Mouse (Mus musculus): Measurements from ENCODE around the gene Cfap54. TPM values are rescaled to one million over a fixed set of nuclear protein-coding genes. Genes with fewer than 3 reads are reported as not detected.

Cfap54 gene
- polyA plus RNA-seq, 1 experiment from 2014 or later, result 0.42 TPM

GRCm38 (mm10) chr10:93091928-93092327 is 10.5 kb upstream of the Cfap54 start:
- H3K27me3 ChIP-seq (replicated peaks; ENCODE audit: low read depth, poor library complexity, severe bottlenecking), result no peaks in the 10 kb centered on the region
- WGBS, result 92% methylated on average over 2 of the region's 2 CpGs
- H3K4me3 ChIP-seq, result no peak overlapping the region
- H3K36me3 ChIP-seq (replicated peaks), result no peaks in the 10 kb centered on the region
- H3K27ac ChIP-seq (replicated peaks), result no peak overlapping the region
- DNase-seq (ENCODE audit: low spot score), result no peak
- no peaks in the 10 kb centered on the region for H3K9me3 ChIP-seq
- H3K4me1 ChIP-seq, result no peaks in the 10 kb centered on the region

- H3K36me3 ChIP-seq (replicated peaks), result no peaks in the 10 kb centered on the region
- H3K9me3 ChIP-seq, result no peaks in the 10 kb centered on the region
- H3K27ac ChIP-seq (replicated peaks), result no peak overlapping the region
- no peaks in the 10 kb centered on the region for H3K27me3 ChIP-seq (replicated peaks; ENCODE audit: low read depth, poor library complexity, severe bottlenecking)
- DNase-seq (ENCODE audit: low spot score), result no peak
- H3K4me3 ChIP-seq, result no peak overlapping the region
- H3K4me1 ChIP-seq, result no peaks in the 10 kb centered on the region
- WGBS, result 77% methylated on average over 6 of the region's 6 CpGs
Measured at GRCm38 (mm10) chr10:93090241-93090640, 8.8 kb upstream of the Cfap54 start.

- H3K27me3 ChIP-seq (replicated peaks; ENCODE audit: low read depth, poor library complexity, severe bottlenecking), result peaks cover 8% of the 10 kb centered on the region; the same call in 1 of the 2 replicates
- no peak overlapping the region for H3K27ac ChIP-seq (replicated peaks)
- WGBS, result 71% methylated on average over 11 of the region's 11 CpGs
- H3K36me3 ChIP-seq (replicated peaks), result no peaks in the 10 kb centered on the region
- DNase-seq (ENCODE audit: low spot score), result no peak
- no peaks in the 10 kb centered on the region for H3K9me3 ChIP-seq
- no peak overlapping the region for H3K4me3 ChIP-seq
- peaks cover 3% of the 10 kb centered on the region; the same call in 1 of the 2 replicates for H3K4me1 ChIP-seq
Measured at GRCm38 (mm10) chr10:93088396-93089048, 7.1 kb upstream of the Cfap54 start.

- Histone ChIP-seq H3K4me3 (no peak overlapping the region), H3K9me3 (no peaks in the 10 kb centered on the region), H3K36me3 (replicated peaks) (no peaks in the 10 kb centered on the region), H3K4me1 (peaks cover 11% of the 10 kb centered on the region; the same call in 1 of the 2 replicates), H3K27me3 (replicated peaks; ENCODE audit: low read depth, poor library complexity, severe bottlenecking) (peaks cover 8% of the 10 kb centered on the region; the same call in 1 of the 2 replicates), H3K27ac (replicated peaks) (no peak overlapping the region)
- 88% methylated on average over 7 of the region's 7 CpGs for WGBS
- DNase-seq (ENCODE audit: low spot score), result no peak
Measured at GRCm38 (mm10) chr10:93087504-93087903, 6.1 kb upstream of the Cfap54 start.

- H3K4me3 ChIP-seq, result no peak overlapping the region
- H3K4me1 ChIP-seq, result peaks cover 19% of the 10 kb centered on the region
- H3K36me3 ChIP-seq (replicated peaks), result no peaks in the 10 kb centered on the region
- no peak overlapping the region for H3K27ac ChIP-seq (replicated peaks)
- no peak for DNase-seq (ENCODE audit: low spot score)
- 55% methylated on average over 8 of the region's 8 CpGs for WGBS
- no peaks in the 10 kb centered on the region for H3K9me3 ChIP-seq
- H3K27me3 ChIP-seq (replicated peaks; ENCODE audit: low read depth, poor library complexity, severe bottlenecking), result peaks cover 8% of the 10 kb centered on the region; the same call in 1 of the 2 replicates
Measured at GRCm38 (mm10) chr10:93083963-93084340, 2.5 kb upstream of the Cfap54 start.

DNA sequence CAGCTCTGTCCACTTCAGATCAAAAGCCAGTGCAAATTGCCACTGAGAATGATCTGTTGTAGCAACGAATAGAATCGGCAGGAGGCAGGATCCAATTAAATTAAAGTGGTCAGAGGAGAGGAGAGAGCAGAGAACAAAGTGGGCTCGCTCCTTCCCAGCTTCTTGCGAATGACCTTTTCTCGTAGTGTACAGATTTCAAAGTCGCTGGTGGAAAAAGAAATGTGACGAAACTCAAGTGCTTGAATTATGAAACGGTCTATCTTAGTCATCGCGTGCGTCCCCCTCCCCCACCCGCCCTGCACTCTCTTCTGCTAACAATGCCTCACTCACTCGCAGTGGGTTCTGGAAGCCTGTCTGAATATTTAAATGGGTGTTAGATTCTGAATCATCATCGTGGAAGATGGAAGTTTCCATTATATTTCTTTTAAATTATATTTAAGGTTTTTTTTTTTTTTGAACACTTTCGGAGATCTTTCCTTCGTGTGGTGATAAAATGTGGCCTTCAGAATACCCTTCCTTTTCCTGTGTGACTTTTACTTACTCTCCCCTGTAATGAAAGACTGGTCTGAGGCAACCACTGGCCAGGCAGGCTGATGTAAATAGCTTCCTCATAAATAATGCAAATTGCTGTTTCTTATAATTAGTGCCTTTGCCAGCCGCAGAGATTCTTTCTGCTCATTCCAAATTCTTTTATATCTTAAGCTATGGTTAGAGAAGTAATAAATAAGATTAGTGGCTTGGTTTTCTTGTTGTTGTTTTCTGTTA is 2.0 kb upstream of the Cfap54 start:
- Histone ChIP-seq H3K9me3 (no peaks in the 10 kb centered on the region), H3K27ac (replicated peaks) (no peak overlapping the region; the same call in 1 of the 2 replicates), H3K4me3 (peak overlapping the region; percentile 47), H3K27me3 (replicated peaks; ENCODE audit: low read depth, poor library complexity, severe bottlenecking) (peaks cover 8% of the 10 kb centered on the region; the same call in 1 of the 2 replicates), H3K36me3 (replicated peaks) (no peaks in the 10 kb centered on the region), H3K4me1 (peaks cover 19% of the 10 kb centered on the region)
- DNase-seq (ENCODE audit: low spot score), result peak; percentile 34
- WGBS, result 8% methylated on average over 17 of the region's 17 CpGs

DNA sequence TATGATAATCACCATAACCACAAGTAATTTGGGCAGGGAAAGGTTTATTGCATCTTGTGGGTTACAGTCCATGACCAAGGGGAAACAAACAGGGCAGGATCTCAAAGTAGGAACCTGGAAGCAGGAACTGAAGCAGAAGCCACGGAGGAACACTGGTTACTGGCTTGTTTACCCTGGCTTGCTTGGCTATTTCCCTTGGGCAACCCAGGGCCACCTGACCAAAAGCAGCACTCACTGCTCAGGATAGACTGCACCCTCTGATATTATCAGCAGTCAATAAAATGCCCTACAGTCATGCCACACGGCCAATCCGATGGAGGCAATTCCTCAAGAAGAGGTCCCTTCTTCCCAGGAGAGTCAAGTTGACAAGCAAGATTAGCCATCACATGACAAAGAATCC is 1.9 kb downstream of the Cfap54 start:
- no peak for DNase-seq (ENCODE audit: low spot score)
- H3K27ac ChIP-seq (replicated peaks), result no peak overlapping the region
- 91% methylated on average over 3 of the region's 3 CpGs for WGBS
- H3K9me3 ChIP-seq, result no peaks in the 10 kb centered on the region
- H3K4me1 ChIP-seq, result peaks cover 33% of the 10 kb centered on the region
- peaks cover 5% of the 10 kb centered on the region; the same call in 1 of the 2 replicates for H3K27me3 ChIP-seq (replicated peaks; ENCODE audit: low read depth, poor library complexity, severe bottlenecking)
- no peak overlapping the region for H3K4me3 ChIP-seq
- no peaks in the 10 kb centered on the region for H3K36me3 ChIP-seq (replicated peaks)

GRCm38 (mm10) chr10:93077935-93078479 is 3.4 kb downstream of the Cfap54 start:
- H3K27ac ChIP-seq (replicated peaks), result peak overlapping the region; percentile 59
- no peak for DNase-seq (ENCODE audit: low spot score)
- no peak overlapping the region for H3K4me3 ChIP-seq
- WGBS, result 73% methylated on average over 11 of the region's 11 CpGs
- H3K9me3 ChIP-seq, result no peaks in the 10 kb centered on the region
- H3K4me1 ChIP-seq, result peaks cover 27% of the 10 kb centered on the region
- no peaks in the 10 kb centered on the region for H3K27me3 ChIP-seq (replicated peaks; ENCODE audit: low read depth, poor library complexity, severe bottlenecking)
- no peaks in the 10 kb centered on the region for H3K36me3 ChIP-seq (replicated peaks)

DNA sequence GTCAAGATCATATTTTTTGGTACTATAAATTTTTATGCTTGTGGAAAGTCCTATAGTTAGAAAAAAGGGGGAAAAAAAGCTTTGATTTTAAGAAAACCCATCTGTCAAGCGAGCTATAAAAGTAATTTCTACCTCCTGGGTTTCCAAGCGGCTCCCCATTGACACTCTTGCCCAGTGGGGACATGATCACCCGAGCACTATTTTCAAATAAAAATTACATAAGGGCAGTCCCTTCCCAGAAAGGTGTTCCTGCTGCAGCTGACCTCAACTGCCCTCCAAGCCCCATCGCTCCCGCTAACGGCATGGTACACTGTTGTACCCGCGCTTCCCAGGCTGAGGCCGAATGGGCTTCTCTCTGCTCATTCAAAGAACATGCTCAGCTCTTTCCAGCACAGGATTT is 5.0 kb downstream of the Cfap54 start:
- Histone ChIP-seq H3K4me3 (no peak overlapping the region), H3K9me3 (no peaks in the 10 kb centered on the region), H3K27me3 (replicated peaks; ENCODE audit: low read depth, poor library complexity, severe bottlenecking) (no peaks in the 10 kb centered on the region), H3K27ac (replicated peaks) (no peak overlapping the region), H3K4me1 (peaks cover 21% of the 10 kb centered on the region), H3K36me3 (replicated peaks) (no peaks in the 10 kb centered on the region)
- no peak for DNase-seq (ENCODE audit: low spot score)
- 85% methylated on average over 9 of the region's 9 CpGs for WGBS

- Histone ChIP-seq H3K4me1 (peaks cover 16% of the 10 kb centered on the region), H3K9me3 (no peaks in the 10 kb centered on the region), H3K27me3 (replicated peaks; ENCODE audit: low read depth, poor library complexity, severe bottlenecking) (no peaks in the 10 kb centered on the region), H3K4me3 (no peak overlapping the region), H3K36me3 (replicated peaks) (no peaks in the 10 kb centered on the region), H3K27ac (replicated peaks) (no peak overlapping the region)
- DNase-seq (ENCODE audit: low spot score), result no peak
- WGBS, result 72% methylated on average over 8 of the region's 8 CpGs
Measured at GRCm38 (mm10) chr10:93075856-93076255, 5.6 kb downstream of the Cfap54 start.

- Histone ChIP-seq H3K27me3 (replicated peaks; ENCODE audit: low read depth, poor library complexity, severe bottlenecking) (no peaks in the 10 kb centered on the region), H3K4me1 (peaks cover 13% of the 10 kb centered on the region), H3K4me3 (no peak overlapping the region), H3K9me3 (no peaks in the 10 kb centered on the region), H3K36me3 (replicated peaks) (no peaks in the 10 kb centered on the region), H3K27ac (replicated peaks) (no peak overlapping the region)
- no peak for DNase-seq (ENCODE audit: low spot score)
- 61% methylated on average over 2 of the region's 2 CpGs for WGBS
Measured at GRCm38 (mm10) chr10:93072769-93073168, 8.6 kb downstream of the Cfap54 start.

DNA sequence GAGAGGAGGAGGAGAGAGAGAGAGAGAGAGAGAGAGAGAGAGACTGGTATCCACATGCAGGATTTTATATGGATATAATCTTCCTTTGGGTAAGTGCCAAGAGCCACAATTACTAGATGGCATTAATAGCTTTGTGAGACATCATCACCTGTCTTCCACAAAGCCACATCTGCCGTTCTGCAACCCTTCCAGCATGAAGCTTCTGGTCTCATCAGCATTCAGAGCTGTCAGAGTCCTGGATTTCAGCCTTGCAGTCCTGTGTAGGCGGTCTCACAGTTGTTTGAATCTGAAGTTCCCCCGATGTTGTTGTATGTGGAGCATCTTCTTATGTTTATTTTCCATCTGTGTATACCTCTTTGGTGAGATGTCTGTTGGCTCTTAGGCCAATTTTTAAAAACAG is 9.7 kb downstream of the Cfap54 start:
- Histone ChIP-seq H3K36me3 (replicated peaks) (no peaks in the 10 kb centered on the region), H3K27me3 (replicated peaks; ENCODE audit: low read depth, poor library complexity, severe bottlenecking) (no peaks in the 10 kb centered on the region), H3K4me3 (no peak overlapping the region), H3K27ac (replicated peaks) (no peak overlapping the region), H3K9me3 (no peaks in the 10 kb centered on the region), H3K4me1 (peaks cover 3% of the 10 kb centered on the region; the same call in 1 of the 2 replicates)
- WGBS, result 88% methylated on average over 3 of the region's 3 CpGs
- DNase-seq (ENCODE audit: low spot score), result no peak
